Mouse (Mus musculus) urinary bladder, adult 18-20 months (tissue): Measurements from ENCODE around the gene Acly.
A peak's percentile ranks its signal among the peaks of the same experiment; 100 is the strongest.
"Not testable (repeated sequence)": the region's sequence is repeated elsewhere in the genome, so short reads cannot be mapped to it uniquely, and the experiment has no call there.

Experiments used
- DNase-seq, 2 experiments: peaks; one replicate each; pipeline ENCODE4 v3.0.0; 2022; ENCODE audit warnings: low spot score in 2 of 2, mixed read lengths in 2 of 2

The Acly gene

GRCm38 (mm10) chr11:100545746-100546085 is 17.9 kb upstream of the Acly start:
- no peak for DNase-seq

- peak; percentile 70 to 86 for DNase-seq
Measured at GRCm38 (mm10) chr11:100544832-100545745, 17.3 kb upstream of the Acly start, which contains the start of gene Ttc25. Ttc25 (plus strand) TSS chr11:100545607.

DNA sequence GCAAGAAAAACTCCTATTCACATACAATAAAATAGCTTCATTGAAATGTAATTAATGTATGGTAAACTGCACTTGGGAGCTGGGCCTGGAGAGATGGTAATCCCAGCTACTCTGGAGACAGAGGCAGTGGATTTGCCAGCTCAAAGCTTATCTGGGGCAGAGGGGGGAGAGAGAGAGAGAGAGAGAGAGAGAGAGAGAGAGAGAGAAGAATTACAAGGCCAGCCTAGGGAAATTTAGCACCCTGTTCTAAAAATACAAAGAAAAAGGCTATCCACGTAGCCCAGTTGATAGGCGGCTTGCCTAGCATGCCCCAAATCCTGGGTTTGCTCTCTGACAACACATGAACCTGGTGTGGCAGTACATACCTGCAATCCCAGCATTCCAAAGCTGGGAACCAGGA is 13.8 kb upstream of the Acly start:
- no peak for DNase-seq

- DNase-seq, result no peak
Measured at GRCm38 (mm10) chr11:100540966-100541365, 13.2 kb upstream of the Acly start.

- DNase-seq, result no peak
Measured at GRCm38 (mm10) chr11:100536466-100536865, 8.7 kb upstream of the Acly start.

DNA sequence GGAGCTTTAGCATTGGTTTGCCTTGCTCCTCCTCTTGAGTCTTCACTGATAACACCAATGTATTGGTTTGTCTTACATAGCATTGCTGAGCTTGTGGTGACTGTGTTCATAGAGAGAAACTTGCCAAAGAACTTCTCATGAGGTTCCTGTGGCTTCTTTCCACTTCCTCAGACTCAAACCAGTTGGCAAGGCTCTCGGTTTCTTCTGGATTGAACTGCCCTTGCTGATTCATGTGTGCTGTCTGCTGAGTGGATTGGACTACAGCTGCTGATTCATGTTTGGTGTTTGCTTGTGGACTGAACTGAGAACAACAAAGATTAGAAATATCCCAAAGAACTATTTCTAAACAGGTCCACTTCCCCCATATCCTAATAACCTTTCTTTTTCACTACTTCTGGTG is 8.2 kb upstream of the Acly start:
- no peak for DNase-seq

- not testable (repeated sequence) for DNase-seq
Measured at GRCm38 (mm10) chr11:100534821-100535220, 7.0 kb upstream of the Acly start.

- not testable (repeated sequence) for DNase-seq
Measured at GRCm38 (mm10) chr11:100534411-100534810, 6.6 kb upstream of the Acly start.

DNA sequence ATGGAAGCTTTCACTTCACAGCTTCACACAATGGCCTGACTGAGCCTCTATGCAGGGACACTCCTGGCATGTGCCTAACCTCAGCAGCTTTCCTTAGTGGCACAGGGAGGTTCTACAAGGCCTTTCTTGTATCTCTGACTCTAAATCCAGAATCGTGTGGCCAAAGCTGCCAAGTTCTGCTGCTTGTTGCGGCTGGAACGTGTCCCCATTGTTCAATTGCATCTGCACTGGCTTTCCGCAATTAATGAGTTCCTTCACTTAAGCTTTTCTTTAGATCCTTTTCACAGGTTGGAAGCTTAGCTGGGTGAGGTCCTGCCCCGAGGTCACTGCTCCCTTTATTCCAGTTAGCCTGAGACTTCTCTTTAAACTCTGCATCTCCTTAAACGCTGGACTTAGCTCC is 6.1 kb upstream of the Acly start:
- no peak for DNase-seq

DNA sequence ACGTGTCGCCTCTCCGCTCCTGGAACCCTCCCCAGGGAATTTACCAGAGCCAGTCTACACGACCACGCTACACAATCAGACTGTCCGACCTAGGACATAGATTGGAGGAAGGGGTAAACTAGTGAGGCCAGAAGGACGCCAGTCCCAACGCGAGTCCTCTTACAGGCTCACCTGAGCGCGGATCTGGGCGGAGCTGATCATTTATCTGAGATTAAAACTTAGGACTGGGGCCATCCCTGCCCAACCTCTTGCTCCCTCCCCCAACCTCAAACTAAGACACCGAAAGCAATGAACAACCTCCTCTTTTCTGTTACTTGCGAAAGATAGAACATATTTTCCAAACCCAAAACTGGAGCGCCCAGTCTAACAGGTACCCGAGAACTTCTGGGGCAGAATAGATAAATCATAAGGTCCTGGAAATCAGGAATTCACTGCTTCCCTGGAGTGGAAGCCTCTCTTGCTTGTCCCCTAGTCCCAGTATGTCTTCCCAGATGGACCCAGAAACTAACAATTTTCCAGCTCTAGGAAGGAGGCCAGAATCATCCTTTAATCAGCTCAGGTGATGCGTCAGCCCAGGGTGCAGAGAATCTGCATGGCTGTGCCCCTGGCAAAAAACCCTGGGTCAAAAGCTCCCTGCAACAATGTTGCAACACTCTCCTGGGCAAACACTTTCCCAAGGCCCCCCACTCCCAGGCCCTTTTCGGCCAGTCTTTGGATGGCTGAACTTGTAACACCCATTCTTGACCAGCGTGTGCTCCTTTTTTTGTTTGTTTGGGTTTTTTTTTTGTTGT is 770 bp upstream of the Acly start:
- DNase-seq, result no peak

- peak in 1 of 2 experiments; percentile 45 for DNase-seq
Measured at GRCm38 (mm10) chr11:100527066-100527457, 738 bp downstream of the Acly start.

- DNase-seq, result no peak
Measured at GRCm38 (mm10) chr11:100526052-100526816, 1.6 kb downstream of the Acly start.

- DNase-seq, result peak; percentile 26 to 27
Measured at GRCm38 (mm10) chr11:100524987-100525630, 2.7 kb downstream of the Acly start.

DNA sequence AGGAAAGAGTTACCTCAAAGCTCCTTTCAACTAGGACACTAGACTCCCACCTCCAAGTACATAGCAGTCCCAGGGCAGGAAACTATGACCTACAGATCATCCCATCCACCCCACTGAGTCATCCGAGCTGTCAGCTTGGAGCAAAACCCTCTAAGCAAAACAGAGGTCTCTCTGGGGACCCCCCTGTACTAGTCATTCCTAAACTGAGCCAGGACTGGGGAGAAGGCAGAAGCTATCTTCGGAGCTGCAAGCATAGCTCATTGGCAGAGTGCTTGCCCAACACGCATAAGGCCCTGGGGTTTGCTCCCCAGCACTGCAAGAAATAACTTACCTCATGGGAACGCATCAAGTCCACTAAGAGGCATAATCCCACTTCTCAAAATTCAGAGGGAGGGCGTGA is 3.4 kb downstream of the Acly start:
- DNase-seq, result no peak

DNA sequence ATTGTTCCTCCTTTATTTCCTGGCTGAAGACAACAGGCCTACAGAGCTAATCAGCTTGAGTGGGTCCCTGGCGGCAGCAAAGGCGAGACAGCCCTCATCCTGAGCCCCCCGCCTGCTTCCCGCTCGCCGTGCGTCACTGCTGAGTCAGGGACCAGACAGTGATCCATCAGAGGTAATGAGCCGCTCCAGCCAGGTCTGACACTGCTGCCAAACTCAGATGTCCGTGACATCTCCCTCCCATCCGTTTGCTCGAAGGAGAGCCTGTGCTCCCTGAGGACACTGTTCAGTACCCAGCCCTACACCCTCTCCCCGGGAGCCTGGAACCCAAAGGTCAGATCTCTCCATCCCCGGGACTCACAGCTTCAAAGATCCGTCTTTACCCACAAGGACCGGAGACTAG is 7.0 kb downstream of the Acly start:
- DNase-seq, result no peak

- DNase-seq, result no peak
Measured at GRCm38 (mm10) chr11:100519188-100519587, 8.6 kb downstream of the Acly start.

- DNase-seq, result no peak
Measured at GRCm38 (mm10) chr11:100518188-100518591, 9.6 kb downstream of the Acly start.

- no peak for DNase-seq
Measured at GRCm38 (mm10) chr11:100516291-100516690, 11.5 kb downstream of the Acly start.

- DNase-seq, result no peak
Measured at GRCm38 (mm10) chr11:100515789-100516188, 12.0 kb downstream of the Acly start.

- no peak for DNase-seq
Measured at GRCm38 (mm10) chr11:100515061-100515460, 12.7 kb downstream of the Acly start.

DNA sequence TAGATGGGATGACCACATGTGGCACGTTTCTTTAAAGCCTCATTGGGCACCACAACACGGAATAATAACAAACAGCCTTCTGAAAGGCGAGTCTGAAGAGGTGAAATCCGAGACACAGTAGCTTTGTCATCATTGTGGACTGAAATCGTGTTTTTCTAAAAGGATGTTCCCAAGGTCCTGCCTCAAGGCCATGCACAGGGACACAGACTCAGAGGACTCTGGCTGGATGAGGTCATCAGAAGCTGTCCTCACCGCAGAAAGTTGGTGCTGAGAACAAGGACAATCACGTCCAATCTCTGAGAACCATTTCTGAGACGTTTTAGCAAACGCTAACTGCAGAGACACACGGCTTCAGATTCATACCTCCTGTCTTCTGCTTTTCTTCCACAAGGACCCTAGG is 14.1 kb downstream of the Acly start:
- no peak for DNase-seq

- DNase-seq, result no peak
Measured at GRCm38 (mm10) chr11:100512384-100512783, 15.4 kb downstream of the Acly start.
